Mouse (Mus musculus) C3H10T1/2 (cell line): ENCODE measurements around the gene Olfr1168. TPM values are rescaled to one million over a fixed set of nuclear protein-coding genes. Genes with fewer than 3 reads are reported as not detected.

ENCODE experiments used
- polyA plus RNA-seq, 2 experiments: library from polyadenylated mRNA; unstranded; fragments of >200 nt; fragmentation: generic; extraction: Trizol; gene quantifications; one replicate each; pipeline ENCODE4 v1.2.1; 2012; ENCODE audit warnings: missing spikeins in 2 of 2

Gene Olfr1168
- polyA plus RNA-seq: not detected

GRCm38 (mm10) chr2:88181580-88181979 lies at the start of gene Olfr1168:
Gene Olfr1168 (plus strand): TSS chr2:88181880.

DNA sequence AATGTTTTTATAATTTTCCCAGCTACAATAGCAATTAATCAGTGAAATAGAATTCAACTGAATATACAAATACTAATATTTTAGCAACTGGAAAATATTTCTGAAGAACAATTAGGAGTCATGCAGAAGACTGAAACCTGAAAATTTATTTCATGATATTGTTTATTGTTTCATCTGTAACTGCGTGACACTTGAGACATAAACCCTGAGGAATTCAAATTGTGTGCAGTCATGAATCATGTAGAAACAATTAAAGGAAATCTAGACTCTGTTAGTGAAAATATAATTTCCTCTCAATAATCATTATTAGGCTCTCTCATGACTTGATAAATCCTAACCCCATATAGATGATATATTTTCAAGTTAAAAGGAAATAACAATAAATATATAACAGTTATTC lies 26.6 kb upstream of the Olfr1168 start, which contains the start of gene Olfr1167:
Olfr1167 (minus strand) TSS at position 101 of the 400 bp plus-strand sequence.

GRCm38 (mm10) chr2:88228234-88228633 lies 46.6 kb downstream of the Olfr1168 start, which contains the start of gene Olfr1170:
Gene Olfr1170 (minus strand): TSS chr2:88228334.

Other genes starting within 250 kb of the Olfr1168 start
- not detected for gene Olfr1155, start 236.7 kb upstream of the Olfr1168 start, polyA plus RNA-seq
- not detected for gene Olfr1156, start 228.8 kb upstream of the Olfr1168 start, polyA plus RNA-seq
- gene Olfr1157, start 213.6 kb upstream of the Olfr1168 start, polyA plus RNA-seq: not detected
- not detected for gene Olfr74, start 207.2 kb upstream of the Olfr1168 start, polyA plus RNA-seq
- not detected for gene Olfr1158, start 191.8 kb upstream of the Olfr1168 start, polyA plus RNA-seq
- not detected for gene Olfr1160, start 173.6 kb upstream of the Olfr1168 start, polyA plus RNA-seq
- gene Olfr1161, start 159.1 kb upstream of the Olfr1168 start, polyA plus RNA-seq: not detected
- gene Olfr73, start 144.2 kb upstream of the Olfr1168 start, polyA plus RNA-seq: not detected
- not detected for gene Olfr1162, start 130.8 kb upstream of the Olfr1168 start, polyA plus RNA-seq
- not detected for gene Olfr1163, start 110.0 kb upstream of the Olfr1168 start, polyA plus RNA-seq
- not detected for gene Olfr1164, start 87.9 kb upstream of the Olfr1168 start, polyA plus RNA-seq
- gene Olfr1166, start 53.6 kb upstream of the Olfr1168 start, polyA plus RNA-seq: not detected
- gene Olfr1167, start 26.7 kb upstream of the Olfr1168 start, polyA plus RNA-seq: not detected
- gene Olfr1170, start 46.5 kb downstream of the Olfr1168 start, polyA plus RNA-seq: not detected
- gene Olfr1173, start 98.0 kb downstream of the Olfr1168 start, polyA plus RNA-seq: not detected
- not detected for gene Olfr1174-ps, start 133.3 kb downstream of the Olfr1168 start, polyA plus RNA-seq
- gene Olfr1175-ps, start 145.3 kb downstream of the Olfr1168 start, polyA plus RNA-seq: not detected
- not detected for gene Olfr1176, start 154.8 kb downstream of the Olfr1168 start, polyA plus RNA-seq
- not detected for gene Olfr1177-ps, start 164.6 kb downstream of the Olfr1168 start, polyA plus RNA-seq
- gene Olfr1178, start 205.2 kb downstream of the Olfr1168 start, polyA plus RNA-seq: not detected
- gene Olfr1179, start 224.6 kb downstream of the Olfr1168 start, polyA plus RNA-seq: not detected
- gene Olfr1180, start 237.3 kb downstream of the Olfr1168 start, polyA plus RNA-seq: not detected
- not detected for gene Olfr1181, start 244.3 kb downstream of the Olfr1168 start, polyA plus RNA-seq